Mouse (Mus musculus) stomach, postnatal 0 days (tissue): Measurements from ENCODE around the gene Carmil1.

ENCODE experiments used
- CTCF ChIP-seq: IDR thresholded peaks from 2 replicates; pipeline ENCODE4 v1.5.1; 2016; ENCODE audit warnings: antibody characterized with exemption, low read depth, mild to moderate bottlenecking, moderate library complexity
- EP300 ChIP-seq: optimal IDR thresholded peaks from 2 replicates; pipeline ENCODE3; 2016; ENCODE audit warnings: antibody characterized with exemption

- no peak for TF ChIP-seq CTCF
- TF ChIP-seq EP300, result no peak
Measured at GRCm38 (mm10) chr13:24144858-24145257, 135.7 kb downstream of the Carmil1 start.
